Mouse (Mus musculus) liver, embryonic 14.5 days (tissue): ENCODE data around the gene Sec14l3.

Experiments used
- CTCF ChIP-seq: IDR thresholded peaks from 2 replicates; pipeline ENCODE4 v1.5.1; 2016; ENCODE audit warnings: antibody characterized with exemption, low read depth, control low read depth
- EP300 ChIP-seq: IDR thresholded peaks from 2 replicates; pipeline ENCODE4 v1.6.1; 2016; ENCODE audit warnings: antibody characterized with exemption, low read depth

- TF ChIP-seq CTCF, result no peak
- TF ChIP-seq EP300, result no peak
Measured at GRCm38 (mm10) chr11:4046526-4046925, 18.1 kb upstream of the Sec14l3 start.
